Mouse (Mus musculus) myocyte (in vitro differentiated cells): ENCODE measurements at regions not wholly inside any gene's neighbourhood (a gene's known extent, or its start where the extent isn't known, plus 50 kb on each side); places are given as distances from the start of the nearest gene placed in this dataset.

Experiments
- E2F4 ChIP-seq: IDR thresholded peaks from one replicate; pipeline ENCODE4 v1.6.1; 2011; ENCODE audit warnings: mild to moderate bottlenecking, control low read depth, moderate library complexity; ENCODE audit not compliant: insufficient read depth
- MAX ChIP-seq: IDR thresholded peaks from one replicate; pipeline ENCODE4 v1.6.1; 2011; ENCODE audit warnings: low read depth, mild to moderate bottlenecking, control low read depth
- POLR2A ChIP-seq: IDR thresholded peaks from one replicate; pipeline ENCODE4 v1.6.1; 2011; ENCODE audit warnings: low read depth, mild to moderate bottlenecking, control low read depth, moderate library complexity; ENCODE audit not compliant: insufficient read length
- POLR2AphosphoS2 ChIP-seq: IDR thresholded peaks from one replicate; pipeline ENCODE4 v1.6.1; 2011; ENCODE audit warnings: low read depth, control low read depth; ENCODE audit not compliant: insufficient read length
- REST ChIP-seq: IDR thresholded peaks from one replicate; pipeline ENCODE4 v1.6.1; 2011; ENCODE audit warnings: mild to moderate bottlenecking, control low read depth, moderate library complexity; ENCODE audit not compliant: insufficient read depth, insufficient read length
- TCF12 ChIP-seq: IDR thresholded peaks from one replicate; pipeline ENCODE4 v1.6.1; 2011; ENCODE audit warnings: mild to moderate bottlenecking, control low read depth; ENCODE audit not compliant: poor library complexity, insufficient read depth, severe bottlenecking

DNA sequence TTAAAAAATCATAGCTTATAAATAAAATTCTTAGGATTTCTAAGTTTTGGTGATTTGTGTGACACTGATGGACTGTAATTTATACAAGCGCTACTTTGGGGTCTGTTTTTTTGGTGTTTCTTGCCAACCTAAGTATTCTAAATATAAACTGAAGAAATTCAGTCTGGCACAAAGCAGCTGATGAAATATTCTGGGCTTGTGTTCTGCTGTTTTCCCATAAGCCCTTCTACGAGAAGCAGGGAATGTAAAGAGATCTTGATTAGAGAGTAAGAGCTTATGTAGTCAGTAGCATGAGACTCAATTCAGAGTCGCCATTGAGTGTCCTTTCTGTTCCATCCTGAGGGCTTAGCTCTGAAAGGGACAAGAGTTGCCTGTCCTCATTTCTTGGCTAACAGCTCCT, 1046.9 kb downstream of the Car8 start:
- TF ChIP-seq POLR2A = no peak
- no peak for TF ChIP-seq POLR2AphosphoS2
- TF ChIP-seq E2F4 = no peak
- TF ChIP-seq MAX = no peak
- no peak for TF ChIP-seq TCF12
- TF ChIP-seq REST = no peak
